In genomic region chr2:4499916-4500315, GRCm38 (mm10) we compare ENCODE assay signal across 14 mouse cellular contexts.
A peak's percentile ranks its signal among the peaks of the same experiment; 100 is the strongest.
DNase-seq lines count a peak whose midpoint lies in the region; ATAC-seq lines count a peak whose summit lies in the region.
"Had no signal": no experiment of that assay in that cellular context is flagged by ENCODE, and none has a peak within 500 bp of the region (broad histone marks: within the 10 kb centered on the region; RNA-seq: fewer than 3 reads in every experiment).

No protein-coding gene starts in this region.

- DNase-seq in left cerebral cortex, adult 11 months (ENCODE audit: low spot score), result peak; percentile 38
- no peak for DNase-seq in left cerebral cortex, postnatal 10 days (ENCODE audit: extremely low spot score in 1 of 2, low spot score in 2 of 2)
- no peak for DNase-seq in retina, embryonic 14.5 days (ENCODE audit: low spot score)
- DNase-seq in midbrain, embryonic 10.5 days (ENCODE audit: low spot score), result no peak

- no peaks in the 10 kb centered on the region for H3K27me3 ChIP-seq in forebrain, embryonic 15.5 days
- no peaks in the 10 kb centered on the region for H3K27me3 ChIP-seq in forebrain, embryonic 12.5 days
- no peaks in the 10 kb centered on the region for H3K27me3 ChIP-seq in forebrain, embryonic 16.5 days (replicated peaks; ENCODE audit: control insufficient read depth, insufficient read depth, low read length)
- H3K27me3 ChIP-seq in midbrain, embryonic 10.5 days (ENCODE audit: low read depth, poor library complexity, severe bottlenecking), result no peaks in the 10 kb centered on the region
- H3K27me3 ChIP-seq: CH12.LX; liver, embryonic 13.5 days; lung, embryonic 15.5 days; midbrain, embryonic 13.5 days had no signal

- WGBS in forebrain, embryonic 15.5 days, result 83% methylated on average over 9 of the region's 9 CpGs
- 93% methylated on average over 9 of the region's 9 CpGs for WGBS in forebrain, embryonic 12.5 days
- 76% methylated on average over 9 of the region's 9 CpGs for WGBS in forebrain, embryonic 16.5 days
- 91% methylated on average over 9 of the region's 9 CpGs for WGBS in macrophage (ENCODE audit: missing documents)
- 92% methylated on average over 9 of the region's 9 CpGs for WGBS in midbrain, embryonic 10.5 days

- ATAC-seq in forebrain, embryonic 15.5 days (replicated peaks), result peak; percentile 47; the same call in 1 of the 2 replicates
- ATAC-seq in forebrain, embryonic 12.5 days (ENCODE audit: low FRiP score), result no peak
- peak; percentile 54; the same call in 1 of the 2 replicates for ATAC-seq in forebrain, embryonic 16.5 days
- ATAC-seq: midbrain, embryonic 13.5 days had no signal

- H3K27ac ChIP-seq in forebrain, embryonic 15.5 days (replicated peaks), result no peak overlapping the region
- no peak overlapping the region for H3K27ac ChIP-seq in forebrain, embryonic 12.5 days
- no peak overlapping the region for H3K27ac ChIP-seq in forebrain, embryonic 16.5 days (ENCODE audit: low read length)
- peak overlapping the region; percentile 21; the same call in 1 of the 2 replicates for H3K27ac ChIP-seq in macrophage
- no peak overlapping the region for H3K27ac ChIP-seq in midbrain, embryonic 10.5 days (replicated peaks)
- H3K27ac ChIP-seq: embryonic facial prominence, embryonic 10.5 days; hindbrain, embryonic 10.5 days; liver, embryonic 13.5 days; lung, embryonic 15.5 days; midbrain, embryonic 13.5 days had no signal

- peaks cover 8% of the 10 kb centered on the region; the same call in 1 of the 2 replicates for H3K4me1 ChIP-seq in forebrain, embryonic 15.5 days
- no peaks in the 10 kb centered on the region for H3K4me1 ChIP-seq in forebrain, embryonic 12.5 days
- H3K4me1 ChIP-seq in forebrain, embryonic 16.5 days (replicated peaks; ENCODE audit: control insufficient read depth, insufficient read depth, low read length), result peaks cover 3% of the 10 kb centered on the region; the same call in 1 of the 2 replicates
- H3K4me1 ChIP-seq in midbrain, embryonic 10.5 days, result no peaks in the 10 kb centered on the region

- H3K4me3 ChIP-seq in forebrain, embryonic 15.5 days, result no peak overlapping the region
- no peak overlapping the region for H3K4me3 ChIP-seq in forebrain, embryonic 12.5 days (replicated peaks)
- no peak overlapping the region for H3K4me3 ChIP-seq in forebrain, embryonic 16.5 days (replicated peaks; ENCODE audit: low read length)
- no peak overlapping the region for H3K4me3 ChIP-seq in macrophage (ENCODE audit: inconsistent target)
- no peak overlapping the region for H3K4me3 ChIP-seq in midbrain, embryonic 10.5 days
- H3K4me3 ChIP-seq: embryonic facial prominence, embryonic 10.5 days; hindbrain, embryonic 10.5 days; liver, embryonic 13.5 days; lung, embryonic 15.5 days; midbrain, embryonic 13.5 days had no signal

- H3K36me3 ChIP-seq in forebrain, embryonic 15.5 days, result peaks cover 9% of the 10 kb centered on the region; the same call in 1 of the 2 replicates
- H3K36me3 ChIP-seq in forebrain, embryonic 12.5 days (replicated peaks), result peaks cover 25% of the 10 kb centered on the region
- peaks cover 5% of the 10 kb centered on the region; the same call in 1 of the 2 replicates for H3K36me3 ChIP-seq in forebrain, embryonic 16.5 days (ENCODE audit: control insufficient read depth, insufficient read depth)
- no peaks in the 10 kb centered on the region for H3K36me3 ChIP-seq in macrophage (ENCODE audit: inconsistent target)
- H3K36me3 ChIP-seq in midbrain, embryonic 10.5 days, result peaks cover 80% of the 10 kb centered on the region
- H3K36me3 ChIP-seq: liver, embryonic 13.5 days had no signal

- no peak overlapping the region for H3K9ac ChIP-seq in forebrain, embryonic 15.5 days (replicated peaks)
- H3K9ac ChIP-seq in forebrain, embryonic 12.5 days, result no peak overlapping the region
- H3K9ac ChIP-seq in forebrain, embryonic 16.5 days (replicated peaks; ENCODE audit: low read depth, low read length), result no peak overlapping the region
- H3K9ac ChIP-seq: liver, embryonic 13.5 days; lung, embryonic 15.5 days; midbrain, embryonic 13.5 days had no signal

- intact Hi-C loops in left cerebral cortex, postnatal 10 days (cut with DNase I), result loop anchor here (2.0 to 5.0 kb wide), 2 partner anchors 107 to 365 kb away; no protein-coding TSS in a partner anchor

- H3K4me2 ChIP-seq in forebrain, embryonic 15.5 days (replicated peaks), result no peak overlapping the region
- no peak overlapping the region for H3K4me2 ChIP-seq in forebrain, embryonic 12.5 days
- H3K4me2 ChIP-seq in forebrain, embryonic 16.5 days (ENCODE audit: low read length), result no peak overlapping the region
- H3K4me2 ChIP-seq: liver, embryonic 13.5 days; lung, embryonic 15.5 days; midbrain, embryonic 13.5 days had no signal

- no peaks in the 10 kb centered on the region for H3K79me2 ChIP-seq in macrophage (ENCODE audit: inconsistent target)

- no peaks in the 10 kb centered on the region for H3K9me3 ChIP-seq in forebrain, embryonic 15.5 days
- no peaks in the 10 kb centered on the region for H3K9me3 ChIP-seq in forebrain, embryonic 12.5 days
- H3K9me3 ChIP-seq in forebrain, embryonic 16.5 days (ENCODE audit: control insufficient read depth, low read length), result no peaks in the 10 kb centered on the region
- no peaks in the 10 kb centered on the region for H3K9me3 ChIP-seq in midbrain, embryonic 10.5 days (replicated peaks)
- H3K9me3 ChIP-seq: embryonic facial prominence, embryonic 10.5 days; hindbrain, embryonic 10.5 days; liver, embryonic 13.5 days; lung, embryonic 15.5 days; midbrain, embryonic 13.5 days had no signal
